Mouse (Mus musculus) thymus, adult 18-20 months (tissue): ENCODE results near the gene Ccdc90b.

Experiments used
- DNase-seq, 2 experiments: peaks; one replicate each; pipeline ENCODE4 v3.0.0; 2022; ENCODE audit warnings: mixed read lengths in 2 of 2

Gene Ccdc90b

GRCm38 (mm10) chr7:92560986-92561876, at the start of gene Ccdc90b:
Ccdc90b (plus strand) TSS chr7:92561149.
- peak; percentile 69 to 82 for DNase-seq

GRCm38 (mm10) chr7:92520397-92520796, 40.6 kb upstream of the Ccdc90b start:
- no peak for DNase-seq

GRCm38 (mm10) chr7:92520820-92521219, 40.1 kb upstream of the Ccdc90b start:
- peak in 1 of 2 experiments; percentile 5 for DNase-seq

- DNase-seq = no peak
Observed at GRCm38 (mm10) chr7:92529245-92529644, 31.7 kb upstream of the Ccdc90b start.

GRCm38 (mm10) chr7:92532351-92533036, 28.5 kb upstream of the Ccdc90b start:
- no peak for DNase-seq

GRCm38 (mm10) chr7:92546763-92547162, 14.2 kb upstream of the Ccdc90b start:
- DNase-seq = no peak

GRCm38 (mm10) chr7:92550248-92550989, 10.5 kb upstream of the Ccdc90b start:
- DNase-seq = no peak

DNA sequence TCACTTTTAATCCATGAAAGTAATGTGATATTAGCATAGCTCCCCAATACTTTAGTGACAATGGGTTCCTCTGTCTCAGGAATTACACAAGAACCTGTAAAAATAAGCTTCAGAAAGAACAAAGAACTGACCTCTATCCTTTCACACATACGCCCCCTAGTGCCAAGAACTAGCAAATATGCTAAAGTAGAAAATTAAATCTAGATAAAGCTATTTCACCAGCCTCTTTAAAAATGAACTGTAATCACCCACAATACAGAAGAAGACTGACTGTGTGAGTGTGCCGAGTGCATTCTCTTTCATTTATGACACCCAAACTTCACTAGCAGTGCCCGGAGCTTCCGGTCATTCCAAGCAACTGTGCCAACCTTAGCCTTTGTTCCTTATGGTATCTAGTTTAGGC, 10.0 kb upstream of the Ccdc90b start:
- no peak for DNase-seq

DNA sequence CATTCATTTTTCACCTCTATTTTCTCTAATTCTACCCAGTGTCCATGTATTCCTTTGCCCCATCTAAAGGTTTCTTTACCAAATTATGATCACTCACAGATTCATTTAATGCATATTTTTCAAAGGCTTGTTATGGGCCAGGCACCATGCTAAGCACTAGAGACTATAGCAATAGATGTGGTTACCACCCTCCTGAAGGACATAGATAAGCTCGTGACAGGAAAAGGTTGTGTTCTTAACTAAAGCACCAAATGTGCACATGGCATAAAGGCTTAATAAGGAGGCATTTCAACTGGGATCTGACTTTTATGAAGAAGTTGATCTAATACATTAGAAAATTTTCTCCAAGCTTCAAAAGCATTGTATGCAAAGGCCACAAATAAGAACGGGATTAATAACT, 2.2 kb upstream of the Ccdc90b start:
- no peak for DNase-seq

- DNase-seq = no peak
Observed at GRCm38 (mm10) chr7:92566775-92567174, 5.8 kb downstream of the Ccdc90b start.

- DNase-seq = no peak
Observed at GRCm38 (mm10) chr7:92580491-92581207, 19.7 kb downstream of the Ccdc90b start.

DNA sequence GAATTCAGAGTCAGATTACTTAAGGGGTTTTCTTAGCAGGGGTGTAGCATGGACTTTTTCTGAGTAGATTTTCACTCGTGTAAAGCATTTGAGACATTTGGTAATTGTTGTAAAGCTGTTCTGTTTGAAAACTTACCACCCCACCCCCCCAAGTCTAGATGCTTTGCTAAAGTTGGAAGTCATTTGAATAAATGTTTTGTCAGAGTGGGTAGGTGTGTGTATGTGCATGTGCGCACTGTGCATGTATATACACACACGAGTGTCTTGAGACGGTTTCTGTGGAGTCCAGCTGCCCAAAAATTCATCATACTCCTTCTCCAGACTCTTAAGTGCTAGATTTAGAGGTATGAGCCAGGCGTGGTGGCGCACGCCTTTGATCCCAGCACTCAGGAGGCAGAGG, 22.6 kb downstream of the Ccdc90b start:
- no peak for DNase-seq

GRCm38 (mm10) chr7:92589986-92590385, 29.0 kb downstream of the Ccdc90b start:
- DNase-seq = no peak

GRCm38 (mm10) chr7:92590842-92591241, 29.9 kb downstream of the Ccdc90b start:
- DNase-seq = no peak

GRCm38 (mm10) chr7:92604961-92605360, 44.0 kb downstream of the Ccdc90b start:
- DNase-seq = no peak

DNA sequence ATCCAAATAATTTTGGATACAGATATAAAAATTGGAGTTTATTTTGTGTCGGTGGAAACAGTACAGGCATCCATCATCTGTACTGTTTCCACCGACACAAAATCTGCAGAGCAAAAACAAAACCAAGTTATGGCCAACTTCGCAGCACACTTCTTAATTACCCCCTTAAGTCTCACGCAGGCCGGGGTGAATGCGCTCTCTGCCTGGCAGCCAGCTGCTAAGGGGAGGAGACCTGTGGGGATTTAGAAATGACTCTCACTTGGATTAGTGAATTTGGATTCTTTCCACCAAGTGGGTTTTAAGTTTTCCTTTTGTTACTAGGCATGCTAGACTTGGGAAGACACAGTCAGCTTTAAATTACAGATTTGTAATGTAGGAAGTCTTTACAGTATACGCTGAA, 49.9 kb downstream of the Ccdc90b start:
- DNase-seq = no peak

GRCm38 (mm10) chr7:92624488-92624887, 63.5 kb downstream of the Ccdc90b start:
- DNase-seq = no peak

DNA sequence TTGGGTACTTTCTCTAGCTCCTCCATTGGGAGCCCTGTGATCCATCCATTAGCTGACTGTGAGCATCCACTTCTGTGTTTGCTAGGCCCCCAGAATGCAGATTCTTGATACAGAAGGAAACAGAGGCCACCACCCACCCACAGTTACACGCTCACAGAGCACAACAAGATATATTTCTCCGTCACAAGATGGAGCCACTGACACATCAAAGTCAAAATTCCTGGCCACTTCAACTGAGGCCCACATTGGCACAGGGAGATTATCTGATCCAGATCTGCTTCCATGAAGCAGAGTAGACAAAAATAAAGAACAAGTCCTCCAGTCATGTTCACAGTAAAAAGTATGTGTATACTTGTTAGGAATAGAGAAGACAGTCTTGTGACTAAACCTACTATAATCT, 69.2 kb downstream of the Ccdc90b start:
- no peak for DNase-seq
